Mouse (Mus musculus) ES-Bruce4 (cell line): ENCODE measurements around the gene Tnfsf9.

Experiments
- CTCF ChIP-seq: IDR thresholded peaks from one replicate; pipeline ENCODE4 v1.8.1; 2011; ENCODE audit warnings: low read depth, low read length
- EP300 ChIP-seq: IDR thresholded peaks from 2 replicates; pipeline ENCODE4 v1.6.1; 2011; ENCODE audit warnings: low read depth, low read length; ENCODE audit not compliant: insufficient read depth

DNA sequence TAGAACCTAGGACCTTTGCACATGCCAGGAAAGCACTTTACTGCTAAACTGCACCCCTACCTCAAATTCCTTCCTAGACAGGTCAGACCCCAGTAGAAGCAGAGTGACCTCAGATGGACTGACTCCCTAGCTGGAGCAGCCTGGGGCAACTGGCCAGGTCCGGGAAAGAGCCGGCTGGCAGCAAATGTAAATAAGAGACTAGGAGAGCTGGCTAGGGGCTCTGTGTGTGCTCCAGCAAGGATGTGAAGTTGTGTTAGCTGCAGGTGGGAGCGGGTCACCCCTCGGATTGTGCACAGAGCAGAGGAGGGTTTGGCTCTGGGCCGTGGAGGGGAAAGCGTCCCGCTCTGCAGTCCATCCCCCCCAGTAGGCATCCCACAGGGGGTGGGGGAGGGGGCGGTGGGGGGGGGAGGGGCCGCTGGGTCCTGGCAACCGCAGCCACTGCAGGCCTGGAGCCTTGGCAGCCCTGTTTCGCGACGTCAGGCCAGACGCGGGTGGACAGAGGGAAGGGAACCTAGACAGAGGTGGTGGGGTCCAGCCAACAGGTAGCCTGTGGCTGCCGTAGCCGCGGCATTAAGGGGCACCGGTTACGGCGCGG, 46.1 kb upstream of the Tnfsf9 start, which contains the start of gene Crb3:
- no peak for TF ChIP-seq CTCF
- no peak for TF ChIP-seq EP300
